Mouse (Mus musculus) midbrain, embryonic 15.5 days (tissue): Measurements from ENCODE around the gene Gtpbp1. TPM values are rescaled to one million over a fixed set of nuclear protein-coding genes. Genes with fewer than 3 reads are reported as not detected.

Source experiments
- ATAC-seq: fragments of 200-750 bp; cut with Nextera tagmentation; replicated peaks from 2 replicates; pipeline ENCODE4 v1.8.0; 2017; ENCODE audit warnings: moderate TSS enrichment
- H3K27ac ChIP-seq: fragments of 300-500 bp; sonication (generic); 2 replicates; pipeline ENCODE4 v1.5.1; 2015; ENCODE audit warnings: mild to moderate bottlenecking, inconsistent platforms
- H3K27me3 ChIP-seq: fragments of 300-500 bp; sonication (generic); replicated peaks from 2 replicates; pipeline ENCODE4 v1.6.1; 2015; ENCODE audit warnings: inconsistent platforms
- H3K36me3 ChIP-seq: fragments of 300-500 bp; sonication (generic); replicated peaks from 2 replicates; pipeline ENCODE4 v1.6.1; 2015; ENCODE audit warnings: inconsistent platforms
- H3K4me1 ChIP-seq: fragments of 300-500 bp; sonication (generic); 2 replicates; pipeline ENCODE4 v1.6.1; 2015; ENCODE audit warnings: inconsistent platforms
- H3K4me2 ChIP-seq: fragments of 300-500 bp; sonication (generic); 2 replicates; pipeline ENCODE4 v1.6.1; 2015; ENCODE audit warnings: inconsistent platforms, mild to moderate bottlenecking, moderate library complexity
- H3K4me3 ChIP-seq: fragments of 300-500 bp; sonication (generic); 2 replicates; pipeline ENCODE4 v1.5.1; 2015; ENCODE audit warnings: mild to moderate bottlenecking, inconsistent platforms
- H3K9ac ChIP-seq: fragments of 300-500 bp; sonication (generic); 2 replicates; pipeline ENCODE4 v1.6.1; 2015; ENCODE audit warnings: mild to moderate bottlenecking, inconsistent platforms
- H3K9me3 ChIP-seq: fragments of 300-500 bp; sonication (generic); 2 replicates; pipeline ENCODE4 v1.6.1; 2016; ENCODE audit warnings: inconsistent platforms
- WGBS: fragments of 180-500 bp; shearing (Covaris S2); methylation state at CpG from one replicate; pipeline ENCODE4 v1.1.7; 2015; ENCODE audit warnings: mixed read lengths; 5-methylcytosine and 5-hydroxymethylcytosine counted together
- polyA plus RNA-seq: library from polyadenylated mRNA; unstranded; fragments of >200 nt; fragmentation: Nextera tagmentation; extraction: Ambion mirVana; gene quantifications from 2 replicates; pipeline ENCODE4 v1.2.1, GENCODE M21; 2015

The Gtpbp1 gene
- polyA plus RNA-seq, 1 experiment from 2014 or later = 57.4 TPM

GRCm38 (mm10) chr15:79749162-79749561, 58.5 kb downstream of the Gtpbp1 start:
- Histone ChIP-seq H3K36me3 (no peaks in the 10 kb centered on the region), H3K4me3 (no peak overlapping the region), H3K9ac (no peak overlapping the region), H3K4me2 (no peak overlapping the region), H3K9me3 (no peaks in the 10 kb centered on the region), H3K27ac (no peak overlapping the region), H3K27me3 (no peaks in the 10 kb centered on the region), H3K4me1 (no peaks in the 10 kb centered on the region)
- 96% methylated on average over 7 of the region's 7 CpGs for WGBS
- no peak for ATAC-seq

GRCm38 (mm10) chr15:79750266-79750665, 59.6 kb downstream of the Gtpbp1 start:
- no peak overlapping the region for H3K27ac ChIP-seq
- no peaks in the 10 kb centered on the region for H3K9me3 ChIP-seq
- H3K4me3 ChIP-seq = no peak overlapping the region
- no peak overlapping the region for H3K4me2 ChIP-seq
- no peak overlapping the region for H3K9ac ChIP-seq
- no peak for ATAC-seq
- H3K4me1 ChIP-seq = no peaks in the 10 kb centered on the region
- WGBS = 89% methylated on average over 8 of the region's 8 CpGs
- no peaks in the 10 kb centered on the region for H3K36me3 ChIP-seq
- no peaks in the 10 kb centered on the region for H3K27me3 ChIP-seq

GRCm38 (mm10) chr15:79751772-79752171, 61.1 kb downstream of the Gtpbp1 start:
- Histone ChIP-seq H3K27ac (no peak overlapping the region), H3K27me3 (no peaks in the 10 kb centered on the region), H3K4me2 (no peak overlapping the region), H3K9me3 (no peaks in the 10 kb centered on the region), H3K4me3 (no peak overlapping the region), H3K4me1 (peaks cover 3% of the 10 kb centered on the region; the same call in 1 of the 2 replicates), H3K36me3 (no peaks in the 10 kb centered on the region), H3K9ac (no peak overlapping the region)
- WGBS = 84% methylated on average over 17 of the region's 17 CpGs
- ATAC-seq = no peak

GRCm38 (mm10) chr15:79752742-79753419, 62.2 kb downstream of the Gtpbp1 start:
- H3K9ac ChIP-seq = no peak overlapping the region
- H3K27me3 ChIP-seq = no peaks in the 10 kb centered on the region
- peak; percentile 57 for ATAC-seq
- no peaks in the 10 kb centered on the region for H3K36me3 ChIP-seq
- no peak overlapping the region for H3K4me2 ChIP-seq
- no peaks in the 10 kb centered on the region for H3K9me3 ChIP-seq
- WGBS = 26% methylated on average over 11 of the region's 11 CpGs
- no peak overlapping the region for H3K27ac ChIP-seq
- H3K4me1 ChIP-seq = peaks cover 3% of the 10 kb centered on the region; the same call in 1 of the 2 replicates
- H3K4me3 ChIP-seq = no peak overlapping the region

GRCm38 (mm10) chr15:79753420-79753752, 62.7 kb downstream of the Gtpbp1 start:
- H3K27ac ChIP-seq = no peak overlapping the region
- no peak overlapping the region for H3K4me2 ChIP-seq
- no peaks in the 10 kb centered on the region for H3K9me3 ChIP-seq
- 91% methylated on average over 3 of the region's 3 CpGs for WGBS
- H3K4me1 ChIP-seq = peaks cover 3% of the 10 kb centered on the region; the same call in 1 of the 2 replicates
- peak; percentile 31; the same call in 1 of the 2 replicates for ATAC-seq
- H3K4me3 ChIP-seq = no peak overlapping the region
- no peaks in the 10 kb centered on the region for H3K27me3 ChIP-seq
- no peaks in the 10 kb centered on the region for H3K36me3 ChIP-seq
- no peak overlapping the region for H3K9ac ChIP-seq

- 49% methylated on average over 4 of the region's 4 CpGs for WGBS
Measured at GRCm38 (mm10) chr15:79753873-79754272, 63.2 kb downstream of the Gtpbp1 start.

GRCm38 (mm10) chr15:79755176-79755575, 64.5 kb downstream of the Gtpbp1 start:
- Histone ChIP-seq H3K36me3 (no peaks in the 10 kb centered on the region), H3K9ac (no peak overlapping the region), H3K4me1 (peaks cover 3% of the 10 kb centered on the region; the same call in 1 of the 2 replicates), H3K4me2 (no peak overlapping the region), H3K27ac (no peak overlapping the region), H3K4me3 (no peak overlapping the region), H3K27me3 (no peaks in the 10 kb centered on the region), H3K9me3 (no peaks in the 10 kb centered on the region)
- ATAC-seq = no peak
- 89% methylated on average over 4 of the region's 4 CpGs for WGBS

More at GRCm38 (mm10) chr15:79753873-79754272, 63.2 kb downstream of the Gtpbp1 start:
- Histone ChIP-seq H3K4me3 (no peak overlapping the region), H3K4me2 (no peak overlapping the region), H3K27ac (no peak overlapping the region), H3K4me1 (peaks cover 3% of the 10 kb centered on the region; the same call in 1 of the 2 replicates), H3K9ac (no peak overlapping the region; the same call in 1 of the 2 replicates), H3K9me3 (no peaks in the 10 kb centered on the region), H3K36me3 (no peaks in the 10 kb centered on the region), H3K27me3 (no peaks in the 10 kb centered on the region)
- no peak for ATAC-seq

GRCm38 (mm10) chr15:79755977-79756625, 65.5 kb downstream of the Gtpbp1 start:
- no peaks in the 10 kb centered on the region for H3K36me3 ChIP-seq
- H3K4me1 ChIP-seq = peaks cover 3% of the 10 kb centered on the region; the same call in 1 of the 2 replicates
- H3K9me3 ChIP-seq = no peaks in the 10 kb centered on the region
- WGBS = 62% methylated on average over 8 of the region's 8 CpGs
- H3K27ac ChIP-seq = no peak overlapping the region
- H3K4me3 ChIP-seq = no peak overlapping the region
- H3K4me2 ChIP-seq = no peak overlapping the region
- no peak overlapping the region for H3K9ac ChIP-seq
- no peak for ATAC-seq
- no peaks in the 10 kb centered on the region for H3K27me3 ChIP-seq

- H3K4me2 ChIP-seq = no peak overlapping the region
- H3K36me3 ChIP-seq = no peaks in the 10 kb centered on the region
- WGBS = 90% methylated on average over 3 of the region's 3 CpGs
- H3K4me3 ChIP-seq = no peak overlapping the region
- no peak overlapping the region for H3K27ac ChIP-seq
- ATAC-seq = no peak
- peaks cover 3% of the 10 kb centered on the region; the same call in 1 of the 2 replicates for H3K4me1 ChIP-seq
- H3K9me3 ChIP-seq = no peaks in the 10 kb centered on the region
- no peak overlapping the region for H3K9ac ChIP-seq
- no peaks in the 10 kb centered on the region for H3K27me3 ChIP-seq
Measured at GRCm38 (mm10) chr15:79757118-79757517, 66.5 kb downstream of the Gtpbp1 start.

GRCm38 (mm10) chr15:79760956-79761355, 70.3 kb downstream of the Gtpbp1 start:
- H3K27me3 ChIP-seq = no peaks in the 10 kb centered on the region
- no peak overlapping the region for H3K4me2 ChIP-seq
- H3K4me3 ChIP-seq = no peak overlapping the region
- peaks cover 13% of the 10 kb centered on the region for H3K36me3 ChIP-seq
- WGBS = 89% methylated on average over 6 of the region's 6 CpGs
- no peak for ATAC-seq
- peaks cover 3% of the 10 kb centered on the region; the same call in 1 of the 2 replicates for H3K4me1 ChIP-seq
- no peak overlapping the region for H3K9ac ChIP-seq
- H3K9me3 ChIP-seq = no peaks in the 10 kb centered on the region
- no peak overlapping the region for H3K27ac ChIP-seq

GRCm38 (mm10) chr15:79763001-79763400, 72.4 kb downstream of the Gtpbp1 start:
- H3K9me3 ChIP-seq = no peaks in the 10 kb centered on the region
- no peak overlapping the region for H3K4me2 ChIP-seq
- H3K4me3 ChIP-seq = no peak overlapping the region
- H3K27me3 ChIP-seq = no peaks in the 10 kb centered on the region
- no peak for ATAC-seq
- no peak overlapping the region for H3K9ac ChIP-seq
- no peaks in the 10 kb centered on the region; the same call in 1 of the 2 replicates for H3K4me1 ChIP-seq
- H3K27ac ChIP-seq = no peak overlapping the region
- H3K36me3 ChIP-seq = peaks cover 13% of the 10 kb centered on the region
- WGBS = 92% methylated on average over 9 of the region's 9 CpGs

- H3K4me2 ChIP-seq = no peak overlapping the region
- H3K9me3 ChIP-seq = no peaks in the 10 kb centered on the region
- H3K27me3 ChIP-seq = no peaks in the 10 kb centered on the region
- no peak overlapping the region for H3K27ac ChIP-seq
- peaks cover 13% of the 10 kb centered on the region for H3K36me3 ChIP-seq
- 89% methylated on average over 7 of the region's 7 CpGs for WGBS
- ATAC-seq = no peak
- no peak overlapping the region for H3K4me3 ChIP-seq
- H3K4me1 ChIP-seq = no peaks in the 10 kb centered on the region; the same call in 1 of the 2 replicates
- no peak overlapping the region for H3K9ac ChIP-seq
Measured at GRCm38 (mm10) chr15:79763601-79764246, 73.1 kb downstream of the Gtpbp1 start.
